In the genomic region with DNA sequence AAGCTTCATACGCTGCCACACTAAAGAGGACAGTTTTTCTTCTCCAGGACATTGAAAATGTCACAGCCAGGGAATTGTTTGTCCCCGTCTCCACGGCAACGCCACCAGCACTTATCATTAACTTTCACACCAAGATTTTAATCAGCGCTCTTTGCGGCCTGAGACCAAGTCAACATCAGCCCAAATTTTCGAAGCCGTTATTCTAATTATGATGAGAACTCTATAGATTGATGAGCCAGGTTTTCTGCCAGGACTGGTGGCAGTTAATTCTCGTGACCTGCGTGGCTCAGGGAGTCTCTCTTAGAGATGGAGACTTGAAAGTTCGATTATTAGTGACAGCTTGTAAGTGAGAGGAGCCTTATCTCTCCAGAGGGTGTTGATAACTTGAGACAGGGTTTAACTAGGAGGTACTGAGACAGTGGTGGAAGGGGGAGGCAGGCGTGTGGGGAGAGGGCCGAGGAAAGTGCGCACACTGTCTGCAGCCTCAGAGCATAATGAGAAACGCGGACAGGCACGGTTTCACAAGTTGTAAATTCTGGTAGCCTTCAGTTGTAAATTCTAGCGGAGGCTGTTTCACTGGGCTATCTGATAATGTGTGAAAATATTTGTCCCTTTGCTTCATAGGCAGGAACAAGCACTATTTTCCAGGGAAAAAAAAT, we compare ENCODE assay signal across 7 mouse cellular contexts.
DNase-seq lines count a peak whose midpoint lies in the region; ATAC-seq and TF ChIP-seq lines count a peak whose summit lies in the region.

No protein-coding gene starts in this region.

- H3K4me3 ChIP-seq in lung, embryonic 14.5 days (ENCODE audit: low read depth, low read length): no peak overlapping the region
- H3K4me3 ChIP-seq in lung, adult 2 months (replicated peaks; ENCODE audit: extremely low read depth, low read depth, low read length): no peak overlapping the region
- no peak overlapping the region for H3K4me3 ChIP-seq in forebrain, embryonic 15.5 days
- no peak overlapping the region for H3K4me3 ChIP-seq in limb, embryonic 10.5 days

- TF ChIP-seq CTCF in lung, embryonic 14.5 days (IDR thresholded peaks at IDR 0.05; ENCODE audit: low read depth): no peak
- no peak for TF ChIP-seq CTCF in lung, adult 2 months (IDR thresholded peaks at IDR 0.05; ENCODE audit: insufficient read depth, low read length)

- no peaks in the 10 kb centered on the region for H3K9me3 ChIP-seq in lung, embryonic 14.5 days (ENCODE audit: low read depth, low read length)
- H3K9me3 ChIP-seq in forebrain, embryonic 15.5 days: no peaks in the 10 kb centered on the region
- H3K9me3 ChIP-seq in limb, embryonic 10.5 days (replicated peaks): no peaks in the 10 kb centered on the region

- H3K27me3 ChIP-seq in lung, embryonic 14.5 days (ENCODE audit: insufficient read depth, low read length): no peaks in the 10 kb centered on the region
- H3K27me3 ChIP-seq in forebrain, embryonic 15.5 days: peaks cover 34% of the 10 kb centered on the region
- H3K27me3 ChIP-seq in limb, embryonic 10.5 days (ENCODE audit: low read depth, poor library complexity, severe bottlenecking): peaks cover 53% of the 10 kb centered on the region

- no peak overlapping the region for H3K27ac ChIP-seq in lung, embryonic 14.5 days (ENCODE audit: low read depth)
- 0 out of 2 replicates have a peak overlapping the region, but pooled peaks have one; percentile 23 for H3K27ac ChIP-seq in forebrain, embryonic 15.5 days (replicated peaks)
- peak overlapping the region; percentile 37; the same call in 1 of the 2 replicates for H3K27ac ChIP-seq in limb, embryonic 10.5 days

- 0 out of 2 replicates have a peak, but pooled peaks have one; percentile 17 for ATAC-seq in lung, embryonic 14.5 days (ENCODE audit: insufficient read depth)
- no peak for ATAC-seq in forebrain, embryonic 15.5 days (replicated peaks)

- 15% methylated on average over 18 of the region's 18 CpGs for WGBS in lung, embryonic 14.5 days
- WGBS in lung, adult 2 months: 60% methylated on average over 18 of the region's 18 CpGs
- 15% methylated on average over 18 of the region's 18 CpGs for WGBS in forebrain, embryonic 15.5 days
- 15% methylated on average over 18 of the region's 18 CpGs for WGBS in limb, embryonic 10.5 days

- H3K36me3 ChIP-seq in lung, embryonic 14.5 days (ENCODE audit: insufficient read depth): no peaks in the 10 kb centered on the region
- no peaks in the 10 kb centered on the region for H3K36me3 ChIP-seq in forebrain, embryonic 15.5 days
- no peaks in the 10 kb centered on the region for H3K36me3 ChIP-seq in limb, embryonic 10.5 days

- peaks cover 9% of the 10 kb centered on the region; the same call in 1 of the 2 replicates for H3K4me1 ChIP-seq in lung, embryonic 14.5 days (ENCODE audit: insufficient read depth)
- H3K4me1 ChIP-seq in lung, adult 2 months (ENCODE audit: control insufficient read depth, insufficient read depth, low read length): peaks cover 6% of the 10 kb centered on the region; the same call in 1 of the 2 replicates
- H3K4me1 ChIP-seq in forebrain, embryonic 15.5 days: peaks cover 31% of the 10 kb centered on the region
- peaks cover 88% of the 10 kb centered on the region for H3K4me1 ChIP-seq in limb, embryonic 10.5 days

- H3K9ac ChIP-seq in lung, embryonic 14.5 days: no peak overlapping the region
- H3K9ac ChIP-seq in forebrain, embryonic 15.5 days (replicated peaks): no peak overlapping the region

- DNase-seq in lung, embryonic 14.5 days: peak; percentile 29
- DNase-seq in lung, adult 2 months: no peak
- peak; percentile 66 for DNase-seq in limb, embryonic 10.5 days (ENCODE audit: low spot score)
- peak; percentile 26 for DNase-seq in yolk sac, embryonic 10.5 days (ENCODE audit: low spot score)
- no peak for DNase-seq in T-cell, adult 2 months (ENCODE audit: low spot score)
- DNase-seq in spleen, postnatal 14 days (ENCODE audit: low spot score in 2 of 2): no peak

- peak overlapping the region; percentile 23; the same call in 1 of the 2 replicates for H3K4me2 ChIP-seq in lung, embryonic 14.5 days
- peak overlapping the region; percentile 19 for H3K4me2 ChIP-seq in forebrain, embryonic 15.5 days (replicated peaks)

- no peak for TF ChIP-seq POLR2A in lung, adult 2 months (IDR thresholded peaks at IDR 0.05; ENCODE audit: borderline replicate concordance, extremely low read depth, low read depth, low read length)

Comparison
In these comparisons a context has a peak if more than half of its experiments do, and no peak if none do; other contexts are left out.
1. DNase-seq: peak in lung, embryonic 14.5 days (single experiment), limb, embryonic 10.5 days (single experiment) and yolk sac, embryonic 10.5 days (single experiment); none in lung, adult 2 months (single experiment), T-cell, adult 2 months (single experiment) and spleen, postnatal 14 days (0 of 2).